Mouse (Mus musculus) frontal cortex, postnatal 14 days (tissue): ENCODE results near the gene Slc39a5.

Source experiments
- DNase-seq, 2 experiments: peaks; one replicate each; pipeline ENCODE4 v3.0.0; 2022; ENCODE audit warnings: low spot score in 2 of 2

Gene Slc39a5

DNA sequence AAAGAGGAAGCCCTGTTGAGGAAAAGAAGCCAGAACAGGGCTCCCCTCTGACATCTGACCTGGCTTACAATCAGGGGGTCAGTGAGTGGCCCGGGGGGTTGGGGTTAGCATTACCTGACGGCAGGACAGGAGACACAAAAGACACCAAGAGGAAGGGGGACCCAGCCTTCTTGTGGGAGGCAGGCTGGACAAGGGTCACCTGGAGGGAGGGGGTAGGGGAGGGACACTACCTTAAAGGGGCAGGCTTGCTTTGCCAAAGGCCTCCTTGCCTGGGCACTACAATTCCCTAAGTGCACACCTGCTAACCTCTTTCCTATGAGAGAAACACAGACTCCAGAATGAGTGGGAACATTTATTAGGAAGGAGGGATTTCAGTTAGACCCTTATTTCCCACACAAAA is at the start of gene Slc39a5:
Slc39a5 (minus strand) TSS at position 174 of the 400 bp plus-strand sequence.
- DNase-seq: no peak

DNA sequence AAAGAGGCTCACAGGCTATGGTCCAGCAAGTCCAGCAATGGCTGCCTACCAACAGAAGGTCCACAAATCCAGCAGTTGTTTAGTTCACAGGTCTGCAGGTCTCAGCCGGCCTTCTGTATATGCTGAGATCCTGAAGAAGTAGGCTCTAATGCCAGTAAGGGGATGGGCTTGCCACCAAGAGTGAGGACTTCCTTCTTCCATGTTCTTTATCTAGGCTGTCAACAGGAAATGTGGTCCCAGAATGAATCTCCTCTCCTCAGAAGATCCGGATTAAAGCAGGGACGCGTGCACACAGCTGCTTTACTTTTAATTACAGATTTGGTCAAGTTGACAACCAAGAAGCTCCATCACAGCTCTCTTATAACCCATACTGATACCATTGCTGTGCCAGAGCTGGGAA is 44.4 kb upstream of the Slc39a5 start:
- no peak for DNase-seq

DNA sequence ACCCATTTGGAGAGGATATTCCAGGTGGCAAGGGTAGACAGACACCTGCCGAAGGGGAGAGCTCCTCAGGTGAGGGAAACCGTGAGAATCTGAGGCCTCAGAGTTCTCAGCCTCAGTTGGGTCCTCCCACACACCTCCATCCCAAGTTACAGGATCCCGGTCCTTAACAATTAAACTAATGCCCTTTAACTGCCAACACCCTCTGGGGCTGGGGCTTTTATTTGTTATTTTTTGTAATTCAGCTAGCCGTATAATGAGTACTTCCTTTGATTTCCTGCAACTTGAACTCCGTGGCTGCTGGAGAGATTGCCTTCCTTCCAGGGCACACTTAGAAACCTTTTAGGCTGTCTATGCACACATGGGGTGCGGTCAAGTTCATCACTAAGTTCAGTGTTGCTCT is 43.3 kb upstream of the Slc39a5 start:
- DNase-seq: no peak

GRCm38 (mm10) chr10:128442718-128443117 is 41.7 kb upstream of the Slc39a5 start:
- DNase-seq: no peak

GRCm38 (mm10) chr10:128441324-128442119 is 40.5 kb upstream of the Slc39a5 start:
- DNase-seq: no peak

DNA sequence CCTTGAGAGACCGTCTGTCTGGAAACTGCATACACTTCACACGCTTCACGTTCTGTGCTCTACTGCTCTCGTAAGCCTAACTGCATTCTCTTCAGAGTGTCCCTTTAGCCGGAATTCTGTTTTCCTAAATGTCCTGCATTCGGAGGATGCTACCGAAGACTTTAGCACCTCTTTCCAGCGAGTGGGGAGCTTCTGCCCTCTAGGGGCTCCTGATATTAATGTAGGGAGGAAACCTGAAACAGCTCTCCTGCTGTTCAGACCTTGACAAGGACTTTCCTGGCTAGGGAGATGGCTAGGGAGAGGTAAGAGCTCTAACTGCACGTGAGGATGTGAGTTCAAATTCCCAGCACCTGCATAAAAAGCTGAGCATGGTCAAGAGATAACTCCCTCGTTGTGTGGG is 39.4 kb upstream of the Slc39a5 start:
- no peak for DNase-seq

DNA sequence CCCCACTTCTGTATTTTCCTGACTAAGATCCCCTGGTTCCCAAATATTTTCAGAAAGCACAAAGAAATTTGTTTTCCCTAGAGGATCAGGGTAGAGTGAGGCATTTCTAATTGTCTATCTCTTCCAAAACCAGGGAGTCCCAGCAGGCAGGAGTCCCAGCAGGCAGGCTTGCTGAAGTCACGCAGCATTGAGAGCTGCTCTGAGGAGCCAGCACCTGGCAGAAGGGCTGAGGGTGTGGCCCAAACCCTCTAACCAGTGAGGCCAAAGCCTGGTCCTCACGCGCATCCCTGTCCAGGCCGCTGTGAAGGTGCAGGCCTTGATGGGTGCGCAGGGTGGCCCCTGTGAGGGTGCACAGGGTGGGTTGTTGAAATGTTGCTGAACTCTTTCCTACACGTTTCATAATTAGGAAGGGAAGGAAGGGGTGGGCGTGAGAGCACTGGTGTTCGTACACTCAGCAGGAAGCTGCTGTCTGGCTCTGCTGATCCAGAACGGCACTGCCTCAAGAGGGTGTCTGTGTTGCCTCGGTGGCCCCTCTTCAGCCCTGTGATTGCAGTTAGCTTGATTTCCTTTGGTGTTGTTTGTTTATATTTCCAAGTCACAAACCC is 37.7 kb upstream of the Slc39a5 start:
- DNase-seq: no peak

DNA sequence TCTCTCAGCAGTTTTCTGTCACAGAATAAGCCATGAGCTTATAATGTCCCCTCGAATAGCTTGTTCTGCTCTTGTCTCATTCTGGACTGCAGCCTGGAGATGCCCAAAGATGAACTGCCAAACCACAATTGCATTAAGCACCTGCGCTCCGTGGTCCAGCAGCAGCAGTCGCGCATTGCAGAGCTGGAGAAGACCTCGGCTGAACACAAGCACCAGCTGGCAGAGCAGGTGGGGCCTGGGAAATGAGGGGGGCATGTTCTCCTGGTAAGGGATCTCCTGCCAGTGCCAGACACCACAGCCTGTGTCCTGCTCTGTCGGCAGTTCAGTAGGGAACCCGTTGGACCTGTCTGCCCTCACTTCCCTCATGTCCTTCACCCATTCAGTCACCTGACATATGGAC is 35.3 kb upstream of the Slc39a5 start:
- DNase-seq: no peak

DNA sequence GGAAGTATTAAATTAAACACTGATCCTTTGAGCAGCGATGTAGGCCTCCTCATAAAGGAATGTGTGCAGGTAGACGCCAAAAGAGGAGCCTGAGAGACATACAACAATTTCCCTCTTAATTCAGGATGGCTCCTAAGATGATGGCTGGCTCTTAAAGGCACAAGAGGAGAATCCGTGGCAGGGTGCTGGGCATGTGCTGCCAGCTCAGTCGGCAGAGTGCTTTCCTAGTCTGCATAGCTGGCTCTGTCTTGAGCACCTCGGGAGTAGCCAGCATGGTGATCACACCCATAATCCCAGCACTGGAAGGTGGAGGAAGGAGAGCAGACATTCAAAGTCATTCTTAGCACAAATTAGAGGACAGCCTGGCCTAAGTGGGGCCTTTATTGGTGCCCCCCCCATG is 34.8 kb upstream of the Slc39a5 start:
- no peak for DNase-seq

GRCm38 (mm10) chr10:128435186-128435823 is 34.3 kb upstream of the Slc39a5 start:
- DNase-seq: no peak

DNA sequence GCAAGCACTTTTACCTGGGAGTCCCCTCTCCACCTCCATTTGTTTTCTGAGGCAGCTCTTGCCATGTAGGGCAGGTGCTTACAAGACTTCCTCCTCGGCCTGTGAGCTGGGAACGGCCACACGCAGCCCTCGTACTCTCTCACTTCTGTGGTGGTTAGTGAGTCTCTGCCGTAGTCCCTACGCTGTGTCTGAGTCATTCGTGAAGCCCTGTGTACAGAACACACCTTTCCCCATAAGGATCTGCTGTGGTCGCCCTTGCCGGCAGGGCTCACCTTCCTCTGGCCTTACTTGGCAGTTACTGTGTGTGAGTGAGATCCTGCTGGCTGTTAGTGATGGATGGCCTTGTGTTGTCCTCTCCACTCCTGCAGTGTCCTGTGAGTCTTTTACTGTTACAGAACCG is 33.7 kb upstream of the Slc39a5 start:
- no peak for DNase-seq

- no peak for DNase-seq
Observed at GRCm38 (mm10) chr10:128433417-128433816, 32.4 kb upstream of the Slc39a5 start.

- DNase-seq: no peak
Observed at GRCm38 (mm10) chr10:128429454-128429853, 28.4 kb upstream of the Slc39a5 start.

GRCm38 (mm10) chr10:128429052-128429451 is 28.0 kb upstream of the Slc39a5 start:
- DNase-seq: no peak

GRCm38 (mm10) chr10:128425260-128425659 is 24.2 kb upstream of the Slc39a5 start:
- no peak for DNase-seq

GRCm38 (mm10) chr10:128424604-128425003 is 23.6 kb upstream of the Slc39a5 start:
- DNase-seq: no peak

DNA sequence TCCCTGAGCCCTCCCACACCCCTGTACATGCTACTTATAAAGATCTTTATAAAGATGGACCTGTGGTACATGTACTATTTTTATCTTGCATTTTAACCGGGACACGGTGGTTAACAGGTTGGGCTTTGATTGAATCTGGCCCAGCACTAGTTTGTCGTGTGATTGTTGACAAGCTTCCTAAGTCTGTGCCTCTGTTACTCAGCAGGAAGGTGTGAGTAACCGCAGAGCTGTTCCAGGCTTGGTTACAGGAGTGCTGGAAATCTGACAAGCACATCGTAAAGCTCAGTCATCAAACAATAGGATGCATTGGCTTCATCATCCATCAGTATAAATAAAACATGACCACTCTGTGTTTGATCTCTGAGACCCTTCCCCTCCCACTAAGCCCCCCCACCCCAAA is 21.4 kb upstream of the Slc39a5 start:
- no peak for DNase-seq

- DNase-seq: no peak
Observed at GRCm38 (mm10) chr10:128414848-128415247, 13.8 kb upstream of the Slc39a5 start.

- DNase-seq: no peak
Observed at GRCm38 (mm10) chr10:128413076-128413475, 12.0 kb upstream of the Slc39a5 start.

DNA sequence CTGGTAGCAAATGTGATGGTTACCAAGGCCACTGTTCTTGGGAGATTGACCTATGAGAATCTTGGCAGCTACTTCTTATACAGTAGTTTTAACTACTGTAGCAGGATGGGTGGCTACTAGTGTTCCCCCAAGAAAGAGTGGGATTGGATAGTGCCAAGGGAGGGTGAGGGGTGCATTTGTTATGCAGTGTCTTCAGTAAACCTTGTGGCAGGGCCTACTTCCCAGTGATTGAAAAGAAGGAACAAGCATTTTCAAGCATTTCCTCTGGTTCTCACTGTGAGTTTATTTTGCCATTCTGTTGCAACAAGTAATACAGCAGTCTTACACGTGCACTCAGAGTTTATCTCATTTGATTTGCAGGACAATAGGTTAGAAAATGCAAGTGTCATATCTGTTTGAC is 11.5 kb upstream of the Slc39a5 start:
- no peak for DNase-seq

DNA sequence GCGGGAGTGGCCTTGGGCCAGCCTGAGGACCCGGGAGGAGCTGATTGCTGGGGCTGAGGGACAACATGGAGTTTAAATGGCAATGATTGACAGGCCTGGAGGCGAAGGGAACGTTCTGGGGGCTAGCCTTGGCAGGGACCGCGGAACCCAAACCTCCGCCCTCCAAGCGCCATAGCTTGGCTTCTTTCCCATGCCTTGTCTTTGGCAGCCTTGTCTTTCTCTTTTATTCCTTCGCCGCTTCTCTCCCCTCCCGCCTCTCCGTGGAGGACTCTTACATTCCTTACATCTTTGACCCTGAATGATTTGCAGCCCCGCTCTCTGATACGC is 11.0 kb upstream of the Slc39a5 start:
- no peak for DNase-seq

- peak; percentile 93 to 96 for DNase-seq
Observed at GRCm38 (mm10) chr10:128411211-128412054, 10.4 kb upstream of the Slc39a5 start, which contains the start of the genes Nabp2 and Rnf41. TSS of gene Nabp2 (minus strand) at chr10:128411492. TSS of gene Rnf41 (plus strand) at chr10:128411657.
